Mouse (Mus musculus): ENCODE results near the gene Tor2a. TPM values are rescaled to one million over a fixed set of nuclear protein-coding genes. Genes with fewer than 3 reads are reported as not detected.

The Tor2a gene
- polyA plus RNA-seq, 1 experiment from 2014 or later = 35.9 TPM

DNA sequence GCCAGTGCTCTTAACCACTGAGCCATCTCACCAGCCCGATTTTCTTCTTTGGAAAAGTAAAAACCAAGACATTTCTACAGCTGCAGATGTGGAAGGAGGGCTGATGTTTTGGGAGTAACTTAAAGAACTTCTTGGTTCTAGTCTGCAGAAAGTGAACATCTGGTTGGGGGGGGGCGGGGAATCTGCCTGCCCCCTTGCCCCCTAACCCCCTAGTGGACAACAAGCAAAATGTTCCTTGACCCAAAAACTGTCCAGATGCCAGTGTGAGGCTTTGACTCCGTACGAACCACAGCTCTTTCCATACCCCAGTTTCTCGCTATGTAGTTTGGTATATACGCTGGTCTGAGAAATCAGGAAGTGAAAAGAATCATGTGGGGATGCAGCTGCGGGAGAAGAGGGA, 6.8 kb upstream of the Tor2a start:
- Histone ChIP-seq H3K27me3 (replicated peaks) (0 out of 2 replicates have a peak, but pooled peaks cover 3% of the 10 kb centered on the region), H3K4me3 (no peak overlapping the region), H3K36me3 (peaks cover 46% of the 10 kb centered on the region), H3K27ac (no peak overlapping the region), H3K4me2 (no peak overlapping the region), H3K4me1 (no peaks in the 10 kb centered on the region), H3K9ac (no peak overlapping the region), H3K9me3 (replicated peaks) (no peaks in the 10 kb centered on the region)
- no peak for ATAC-seq
- WGBS (ENCODE audit: insufficient replicate concordance) = 63% methylated on average over 7 of the region's 7 CpGs

- Histone ChIP-seq H3K9me3 (replicated peaks) (no peaks in the 10 kb centered on the region), H3K4me2 (peak overlapping the region; percentile 29), H3K4me3 (peak overlapping the region; percentile 2; the same call in 1 of the 2 replicates), H3K4me1 (no peaks in the 10 kb centered on the region), H3K36me3 (peaks cover 38% of the 10 kb centered on the region), H3K27ac (no peak overlapping the region), H3K27me3 (replicated peaks) (no peaks in the 10 kb centered on the region), H3K9ac (no peak overlapping the region)
- WGBS (ENCODE audit: insufficient replicate concordance) = 61% methylated on average over 31 of the region's 31 CpGs
- ATAC-seq = peak; percentile 56
Measured at GRCm38 (mm10) chr2:32750887-32751664, 6.0 kb upstream of the Tor2a start.

DNA sequence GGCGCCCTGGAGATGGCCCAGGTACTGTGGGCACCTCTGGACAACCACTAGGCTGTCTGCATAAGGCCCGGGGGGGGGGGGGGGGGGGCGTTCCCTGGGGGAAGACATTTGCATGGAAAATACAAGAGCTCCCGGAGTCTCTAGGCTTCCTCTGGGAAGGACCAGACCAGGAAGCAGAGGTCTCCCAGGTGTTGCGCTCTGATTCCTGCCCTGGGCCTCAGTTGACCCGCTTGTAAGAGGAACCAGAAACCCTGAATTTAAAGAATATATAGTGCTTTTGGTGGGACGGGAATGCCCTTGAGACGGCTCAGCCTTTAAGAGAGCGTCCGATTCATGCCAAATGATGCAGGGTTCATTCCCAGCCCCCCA, 5.4 kb upstream of the Tor2a start:
- H3K4me3 ChIP-seq = peak overlapping the region; percentile 2; the same call in 1 of the 2 replicates
- peaks cover 1% of the 10 kb centered on the region; the same call in 1 of the 2 replicates for H3K4me1 ChIP-seq
- no peaks in the 10 kb centered on the region for H3K9me3 ChIP-seq (replicated peaks)
- no peak overlapping the region for H3K9ac ChIP-seq
- no peak for ATAC-seq
- H3K4me2 ChIP-seq = peak overlapping the region; percentile 29
- no peaks in the 10 kb centered on the region for H3K27me3 ChIP-seq (replicated peaks)
- H3K36me3 ChIP-seq = peaks cover 34% of the 10 kb centered on the region
- WGBS (ENCODE audit: insufficient replicate concordance) = 69% methylated on average over 9 of the region's 10 CpGs
- no peak overlapping the region for H3K27ac ChIP-seq

- Histone ChIP-seq H3K4me2 (no peak overlapping the region), H3K36me3 (peaks cover 31% of the 10 kb centered on the region), H3K27ac (no peak overlapping the region), H3K9ac (no peak overlapping the region), H3K9me3 (replicated peaks) (no peaks in the 10 kb centered on the region), H3K4me3 (no peak overlapping the region), H3K27me3 (replicated peaks) (no peaks in the 10 kb centered on the region), H3K4me1 (peaks cover 4% of the 10 kb centered on the region; the same call in 1 of the 2 replicates)
- ATAC-seq = no peak
- 65% methylated on average over 10 of the region's 10 CpGs for WGBS (ENCODE audit: insufficient replicate concordance)
Measured at GRCm38 (mm10) chr2:32752181-32752580, 4.9 kb upstream of the Tor2a start.

GRCm38 (mm10) chr2:32756674-32757055, 369 bp upstream of the Tor2a start:
- 37% methylated on average over 6 of the region's 6 CpGs for WGBS (ENCODE audit: insufficient replicate concordance)
- H3K9me3 ChIP-seq (replicated peaks) = no peaks in the 10 kb centered on the region

GRCm38 (mm10) chr2:32758503-32758902, 1.5 kb downstream of the Tor2a start:
- no peak for ATAC-seq
- peaks cover 19% of the 10 kb centered on the region for H3K4me1 ChIP-seq
- peak overlapping the region; percentile 12; the same call in 1 of the 2 replicates for H3K9ac ChIP-seq
- peaks cover 49% of the 10 kb centered on the region for H3K36me3 ChIP-seq
- 77% methylated on average over 8 of the region's 8 CpGs for WGBS (ENCODE audit: insufficient replicate concordance)
- H3K27me3 ChIP-seq (replicated peaks) = no peaks in the 10 kb centered on the region
- H3K9me3 ChIP-seq (replicated peaks) = no peaks in the 10 kb centered on the region
- no peak overlapping the region for H3K4me2 ChIP-seq
- H3K27ac ChIP-seq = no peak overlapping the region
- H3K4me3 ChIP-seq = no peak overlapping the region

More at GRCm38 (mm10) chr2:32756674-32757055, 369 bp upstream of the Tor2a start:
- Histone ChIP-seq H3K27ac (no peak overlapping the region), H3K4me2 (peak overlapping the region; percentile 99), H3K36me3 (peaks cover 44% of the 10 kb centered on the region), H3K4me3 (no peak overlapping the region; the same call in 1 of the 2 replicates), H3K4me1 (peaks cover 19% of the 10 kb centered on the region), H3K27me3 (replicated peaks) (no peaks in the 10 kb centered on the region), H3K9ac (no peak overlapping the region)
- ATAC-seq = no peak; the same call in 1 of the 2 replicates

DNA sequence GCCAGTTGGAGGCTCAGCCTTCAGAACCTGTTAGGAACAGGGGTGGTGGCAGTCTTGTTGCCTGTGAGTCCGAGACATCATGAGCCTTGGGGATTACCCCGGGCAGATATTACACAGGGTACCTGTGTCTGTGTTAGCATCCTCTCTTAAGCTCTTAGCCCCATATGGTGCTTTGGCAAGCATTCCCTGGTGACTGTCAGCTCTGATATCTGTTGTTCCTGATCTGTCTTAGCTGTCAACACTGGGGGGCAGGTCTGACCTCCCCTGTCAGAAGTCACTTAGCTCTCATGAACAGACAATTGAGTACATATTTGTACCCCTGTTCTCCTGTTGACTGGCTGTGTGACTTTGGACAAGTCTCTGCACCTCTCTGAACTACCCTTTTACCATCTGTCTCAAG, 2.0 kb downstream of the Tor2a start:
- Histone ChIP-seq H3K27me3 (replicated peaks) (no peaks in the 10 kb centered on the region), H3K4me3 (no peak overlapping the region), H3K27ac (no peak overlapping the region), H3K4me2 (no peak overlapping the region), H3K9me3 (replicated peaks) (no peaks in the 10 kb centered on the region), H3K36me3 (peaks cover 49% of the 10 kb centered on the region), H3K9ac (no peak overlapping the region), H3K4me1 (peaks cover 19% of the 10 kb centered on the region)
- no peak for ATAC-seq
- 65% methylated on average over 2 of the region's 2 CpGs for WGBS (ENCODE audit: insufficient replicate concordance)

DNA sequence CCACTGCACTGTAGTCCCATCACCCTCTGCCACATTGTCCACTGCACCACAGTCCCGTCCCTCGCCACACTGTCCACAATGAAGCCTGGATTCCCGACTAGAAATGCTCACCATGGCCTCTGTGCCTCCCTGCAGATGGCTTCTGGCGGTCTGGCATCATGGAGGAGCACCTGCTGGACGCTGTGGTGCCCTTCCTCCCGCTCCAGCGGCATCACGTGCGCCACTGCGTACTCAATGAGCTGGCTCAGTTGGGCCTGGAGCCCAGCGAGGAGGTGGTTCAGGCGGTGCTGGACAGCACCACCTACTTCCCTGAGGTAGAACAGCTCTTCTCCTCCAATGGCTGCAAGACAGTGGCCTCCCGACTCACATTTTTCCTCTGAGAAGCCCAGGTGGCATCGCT, 4.3 kb downstream of the Tor2a start:
- Histone ChIP-seq H3K4me3 (no peak overlapping the region), H3K36me3 (peaks cover 42% of the 10 kb centered on the region), H3K9ac (no peak overlapping the region), H3K4me2 (no peak overlapping the region), H3K27ac (no peak overlapping the region), H3K9me3 (replicated peaks) (no peaks in the 10 kb centered on the region), H3K4me1 (peaks cover 19% of the 10 kb centered on the region), H3K27me3 (replicated peaks) (no peaks in the 10 kb centered on the region)
- ATAC-seq = no peak
- 84% methylated on average over 14 of the region's 14 CpGs for WGBS (ENCODE audit: insufficient replicate concordance)

GRCm38 (mm10) chr2:32761859-32762258, 4.8 kb downstream of the Tor2a start:
- no peak overlapping the region for H3K4me2 ChIP-seq

DNA sequence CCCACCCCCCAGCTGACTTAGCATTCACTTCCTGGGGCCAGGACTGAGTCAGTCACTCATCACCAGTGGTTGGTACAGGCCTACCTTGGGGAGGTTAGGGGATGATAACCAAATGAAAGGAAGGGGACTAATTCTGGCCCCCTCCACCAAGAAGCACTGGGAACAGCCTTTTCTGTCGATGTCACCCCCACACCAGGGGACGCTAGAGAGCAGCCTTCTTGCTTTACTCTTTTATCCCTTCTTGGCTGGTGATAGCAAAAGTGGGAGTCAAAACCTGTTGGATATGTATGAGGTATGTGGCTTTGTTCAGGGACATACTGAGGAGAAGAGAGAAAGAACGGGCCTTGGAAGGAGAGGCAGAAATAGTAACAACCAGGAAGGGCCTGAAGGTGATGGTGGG, 6.3 kb downstream of the Tor2a start:
- peaks cover 42% of the 10 kb centered on the region for H3K36me3 ChIP-seq
- WGBS (ENCODE audit: insufficient replicate concordance) = 59% methylated on average over 3 of the region's 3 CpGs
- H3K4me1 ChIP-seq = peaks cover 23% of the 10 kb centered on the region
- no peaks in the 10 kb centered on the region for H3K9me3 ChIP-seq (replicated peaks)
- no peak overlapping the region for H3K4me2 ChIP-seq
- H3K4me3 ChIP-seq = no peak overlapping the region
- H3K27ac ChIP-seq = no peak overlapping the region
- no peak for ATAC-seq
- H3K27me3 ChIP-seq (replicated peaks) = no peaks in the 10 kb centered on the region
- H3K9ac ChIP-seq = no peak overlapping the region

More at GRCm38 (mm10) chr2:32761859-32762258, 4.8 kb downstream of the Tor2a start:
- Histone ChIP-seq H3K9ac (no peak overlapping the region), H3K36me3 (peaks cover 42% of the 10 kb centered on the region), H3K27me3 (replicated peaks) (no peaks in the 10 kb centered on the region), H3K4me3 (no peak overlapping the region), H3K4me1 (peaks cover 20% of the 10 kb centered on the region), H3K9me3 (replicated peaks) (no peaks in the 10 kb centered on the region), H3K27ac (no peak overlapping the region)
- WGBS (ENCODE audit: insufficient replicate concordance) = 92% methylated on average over 4 of the region's 4 CpGs
- no peak for ATAC-seq

DNA sequence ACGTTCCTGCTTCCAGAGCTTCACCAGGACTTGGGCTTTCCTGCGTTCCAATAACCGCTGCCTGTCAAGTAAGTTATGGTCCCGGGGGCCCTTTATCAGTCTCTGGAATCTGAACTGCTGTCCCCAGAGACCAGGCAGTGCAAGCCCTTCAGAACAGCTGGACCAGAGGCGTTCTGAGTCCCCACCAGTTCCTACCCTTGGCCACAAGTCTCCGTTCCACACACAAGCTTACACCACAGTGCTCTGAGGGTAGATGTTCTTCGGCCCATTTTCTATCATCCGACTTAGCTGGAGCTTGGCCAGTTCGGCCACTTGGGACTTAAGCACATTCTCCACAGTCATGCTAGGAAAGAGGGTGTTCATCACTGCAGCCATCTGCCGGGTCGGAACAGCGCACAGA, 10.2 kb downstream of the Tor2a start:
- WGBS (ENCODE audit: insufficient replicate concordance) = 66% methylated on average over 12 of the region's 12 CpGs
- Histone ChIP-seq H3K9ac (no peak overlapping the region), H3K4me2 (no peak overlapping the region), H3K36me3 (peaks cover 13% of the 10 kb centered on the region; the same call in 1 of the 2 replicates), H3K27me3 (replicated peaks) (no peaks in the 10 kb centered on the region), H3K4me3 (no peak overlapping the region), H3K27ac (no peak overlapping the region), H3K9me3 (replicated peaks) (no peaks in the 10 kb centered on the region), H3K4me1 (peaks cover 53% of the 10 kb centered on the region)
- no peak for ATAC-seq

DNA sequence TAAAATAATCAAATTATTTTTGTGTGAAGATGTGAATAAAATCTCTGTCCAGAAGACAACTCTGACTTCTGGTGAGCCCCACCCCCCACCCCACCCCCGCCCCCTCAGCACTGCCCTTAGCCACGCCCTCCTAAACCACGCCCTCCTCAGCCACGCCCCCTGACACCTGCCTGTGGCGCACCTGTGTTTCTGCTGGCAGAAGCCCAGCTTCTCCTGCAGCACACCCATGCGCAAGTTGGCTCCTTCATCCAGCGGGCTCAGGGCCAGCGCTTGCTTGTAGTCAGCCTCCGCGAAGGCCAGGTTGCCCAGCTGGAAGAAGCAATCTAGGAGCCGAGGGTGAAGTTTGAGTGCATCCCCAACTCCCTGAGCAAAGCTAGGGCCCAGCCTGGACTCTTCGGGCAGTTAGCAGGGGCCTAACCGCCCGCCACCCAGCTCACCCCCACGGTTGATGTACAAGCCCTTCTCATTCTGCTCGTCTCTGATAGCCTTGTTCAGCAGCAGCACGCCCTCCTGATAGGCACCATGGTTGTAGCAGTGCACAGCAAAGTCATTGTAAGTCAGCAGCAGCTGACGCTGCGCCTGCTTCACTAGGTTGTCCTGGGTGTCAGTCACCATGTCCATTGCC, 11.7 kb downstream of the Tor2a start:
- Histone ChIP-seq H3K36me3 (0 out of 2 replicates have a peak, but pooled peaks cover 2% of the 10 kb centered on the region), H3K27ac (peak overlapping the region; percentile 73), H3K27me3 (replicated peaks) (no peaks in the 10 kb centered on the region; the same call in 1 of the 2 replicates), H3K9me3 (replicated peaks) (no peaks in the 10 kb centered on the region), H3K4me2 (peak overlapping the region; percentile 40), H3K9ac (no peak overlapping the region), H3K4me3 (no peak overlapping the region), H3K4me1 (peaks cover 56% of the 10 kb centered on the region)
- WGBS (ENCODE audit: insufficient replicate concordance) = 30% methylated on average over 19 of the region's 19 CpGs
- peak; percentile 83 for ATAC-seq
